Mouse (Mus musculus): Measurements from ENCODE around the gene Tnn.

- TF ChIP-seq CTCF (IDR thresholded peaks at IDR 0.05; ENCODE audit: borderline replicate concordance, insufficient read depth, low read depth, low read length) (no peak), POLR2A (IDR thresholded peaks at IDR 0.05; ENCODE audit: borderline replicate concordance, insufficient read depth, low read length) (no peak)
These were observed 117.8 kb downstream of the Tnn start for GRCm38 (mm10) chr1:160035561-160035960.
